Mouse (Mus musculus) neural tube, postnatal 0 days (tissue): ENCODE results near the gene Nkx2-4. TPM values are rescaled to one million over a fixed set of nuclear protein-coding genes. Genes with fewer than 3 reads are reported as not detected.

Source experiments
- polyA plus RNA-seq: library from polyadenylated mRNA; unstranded; fragments of >200 nt; fragmentation: Nextera tagmentation; extraction: Ambion mirVana; gene quantifications from 2 replicates; pipeline ENCODE4 v1.2.1, GENCODE M21; 2015

Gene Nkx2-4
- polyA plus RNA-seq: not detected in 2 replicates

DNA sequence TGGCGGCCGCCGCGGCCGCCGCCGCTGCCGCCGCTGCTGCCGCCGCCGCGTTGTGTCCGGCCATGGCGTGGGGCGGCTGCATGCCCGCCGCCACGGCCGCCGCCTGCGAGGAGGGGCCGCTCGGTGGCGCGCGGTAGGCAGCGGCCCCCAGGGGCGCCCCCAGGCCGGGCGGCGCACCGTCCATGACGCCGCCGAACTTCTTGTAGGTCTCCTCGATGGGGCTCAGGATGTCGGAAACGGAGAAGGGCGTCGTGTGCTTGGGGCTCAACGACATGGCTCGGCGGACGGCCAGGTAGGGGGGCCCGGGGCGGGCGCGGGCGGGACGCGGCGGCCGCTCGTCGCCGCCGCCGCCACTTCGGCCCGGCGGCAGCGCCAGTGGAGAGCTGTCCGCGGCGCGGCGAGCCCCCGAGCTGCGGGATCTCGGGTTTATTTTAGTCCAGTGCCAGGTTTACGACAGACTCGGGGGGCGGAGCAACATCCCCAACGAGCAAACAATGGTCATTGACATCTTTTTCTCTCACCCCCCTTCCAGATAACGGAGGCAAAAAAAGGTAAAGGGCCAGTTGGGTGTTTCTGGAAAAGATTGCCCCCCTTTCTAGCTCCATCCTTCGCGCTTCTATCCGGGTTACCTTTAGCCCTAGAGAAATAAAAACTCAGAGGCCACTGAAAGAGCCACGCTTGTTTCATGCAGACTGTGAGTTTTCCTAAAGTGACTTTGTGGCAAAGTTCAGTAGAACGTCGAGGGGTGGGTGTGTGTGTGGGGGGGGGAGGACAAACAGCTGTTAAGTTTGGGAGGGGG, at the start of gene Nkx2-4:
Nkx2-4 (minus strand) TSS at position 374 of the 799 bp plus-strand sequence.

Other genes with a start within 250 kb of the Nkx2-4 start
- gene Kiz, start 229.6 kb downstream of the Nkx2-4 start, polyA plus RNA-seq: 16.2 and 20.1 TPM in 2 replicates
- 49.4 and 50.0 TPM in 2 replicates for gene Xrn2, start 72.4 kb downstream of the Nkx2-4 start, polyA plus RNA-seq
- 12.9 and 15.9 TPM in 2 replicates for gene Nkx2-2, start 108.8 kb upstream of the Nkx2-4 start, polyA plus RNA-seq